Mouse (Mus musculus) cerebellum, adult (tissue): ENCODE results near the gene Lilrb4a.
"Not testable (repeated sequence)": the region's sequence is repeated elsewhere in the genome, so short reads cannot be mapped to it uniquely, and the experiment has no call there.

Source experiments
- ATAC-seq: cut with Nextera tagmentation; 2 replicates; pipeline ENCODE4 v1.9.2; 2017; ENCODE audit warnings: mild to moderate bottlenecking, moderate library complexity, mixed read lengths; ENCODE audit not compliant: insufficient number of reproducible peaks, low FRiP score, low TSS enrichment

The Lilrb4a gene

GRCm38 (mm10) chr10:51490691-51491090, at the start of gene Lilrb4a:
Gene Lilrb4a, plus strand, starts transcription at chr10:51490956.
- not testable (repeated sequence) for ATAC-seq

- ATAC-seq, result no peak
These were observed 39.1 kb upstream of the Lilrb4a start for GRCm38 (mm10) chr10:51451610-51452009.

- ATAC-seq, result no peak
These were observed 37.0 kb upstream of the Lilrb4a start for GRCm38 (mm10) chr10:51453616-51454298.

- no peak for ATAC-seq
These were observed 36.4 kb upstream of the Lilrb4a start for GRCm38 (mm10) chr10:51454365-51454764.

GRCm38 (mm10) chr10:51455762-51456161, 35.0 kb upstream of the Lilrb4a start:
- no peak for ATAC-seq

GRCm38 (mm10) chr10:51456369-51456768, 34.4 kb upstream of the Lilrb4a start:
- no peak for ATAC-seq

- not testable (repeated sequence) for ATAC-seq
These were observed 27.0 kb upstream of the Lilrb4a start for GRCm38 (mm10) chr10:51463800-51464199.

- not testable (repeated sequence) for ATAC-seq
These were observed 10.4 kb upstream of the Lilrb4a start, which contains the start of the genes Gm49339 and Lilr4b for GRCm38 (mm10) chr10:51480397-51480796. Gene Gm49339, plus strand, starts transcription at chr10:51480612. Gene Lilr4b, plus strand, starts transcription at chr10:51480632.

- ATAC-seq, result no peak
These were observed 29.3 kb downstream of the Lilrb4a start for GRCm38 (mm10) chr10:51520021-51520420.

GRCm38 (mm10) chr10:51521453-51521852, 30.7 kb downstream of the Lilrb4a start:
- ATAC-seq, result no peak

- no peak for ATAC-seq
These were observed 35.3 kb downstream of the Lilrb4a start for GRCm38 (mm10) chr10:51526090-51526489.

GRCm38 (mm10) chr10:51526633-51527032, 35.9 kb downstream of the Lilrb4a start:
- ATAC-seq, result no peak

GRCm38 (mm10) chr10:51528840-51529434, 38.2 kb downstream of the Lilrb4a start:
- ATAC-seq, result no peak

GRCm38 (mm10) chr10:51529497-51529896, 38.7 kb downstream of the Lilrb4a start:
- ATAC-seq, result no peak

- ATAC-seq, result no peak
These were observed 40.1 kb downstream of the Lilrb4a start for GRCm38 (mm10) chr10:51530813-51531212.
